Mouse (Mus musculus): ENCODE data around the gene Adcy2. TPM values are rescaled to one million over a fixed set of nuclear protein-coding genes. Genes with fewer than 3 reads are reported as not detected.

Gene Adcy2
- polyA plus RNA-seq, 1 experiment from 2014 or later: 6.7 TPM

DNA sequence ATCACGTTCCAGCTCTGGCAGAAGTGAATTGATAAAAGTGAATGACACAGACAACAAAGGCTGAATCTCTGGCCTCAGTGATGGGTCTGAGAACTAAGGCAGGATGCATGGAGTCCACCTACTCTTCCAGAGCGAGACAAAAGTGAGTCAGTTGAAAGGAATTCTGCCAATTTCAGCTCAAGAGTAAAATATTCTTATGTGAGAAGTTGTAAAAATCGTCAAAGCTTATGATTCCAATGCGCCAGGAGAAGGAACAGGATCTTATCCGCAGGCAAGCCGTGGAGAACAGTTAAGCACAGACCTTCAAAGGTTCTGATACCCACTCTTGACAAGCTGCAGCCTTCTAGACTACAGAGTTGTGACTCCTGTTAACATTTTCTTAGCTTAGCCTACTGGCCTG lies 396.3 kb downstream of the Adcy2 start:
- Histone ChIP-seq H3K9ac (replicated peaks; ENCODE audit: low read length) (no peak overlapping the region), H3K27me3 (ENCODE audit: control insufficient read depth, insufficient read depth, low read length) (no peaks in the 10 kb centered on the region), H3K4me1 (ENCODE audit: control insufficient read depth, insufficient read depth, low read length) (0 out of 2 replicates have a peak, but pooled peaks cover 9% of the 10 kb centered on the region), H3K36me3 (ENCODE audit: control insufficient read depth, insufficient read depth, low read length) (no peaks in the 10 kb centered on the region), H3K9me3 (ENCODE audit: control insufficient read depth, low read length) (no peaks in the 10 kb centered on the region), H3K4me3 (replicated peaks; ENCODE audit: low read depth, low read length) (no peak overlapping the region), H3K27ac (replicated peaks; ENCODE audit: low read depth, low read length) (no peak overlapping the region), H3K4me2 (ENCODE audit: low read length) (no peak overlapping the region)
- DNase-seq (no peak), ATAC-seq (ENCODE audit: low FRiP score, low TSS enrichment) (no peak)
- WGBS: 78% methylated on average over 6 of the region's 6 CpGs

DNA sequence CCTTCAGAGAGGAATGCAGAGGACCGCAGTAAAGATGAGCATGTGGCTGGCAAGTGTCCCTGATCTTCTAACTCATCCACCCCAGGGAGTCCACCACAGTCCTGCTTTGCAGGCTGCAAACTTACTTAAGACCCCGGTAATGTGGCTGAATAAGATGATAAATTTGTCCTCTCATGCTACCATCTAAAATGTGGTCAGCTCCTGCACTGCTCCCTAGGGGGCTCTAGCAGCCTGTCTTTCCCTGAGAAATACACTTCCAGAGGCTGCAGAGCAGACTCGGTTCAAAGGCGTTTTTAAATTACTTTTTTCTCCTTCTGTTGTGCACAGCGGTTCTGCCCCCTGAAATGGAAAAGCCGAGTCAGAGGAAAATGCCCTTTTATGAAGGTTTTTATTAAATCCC lies 398.2 kb downstream of the Adcy2 start:
- WGBS: 22% methylated on average over 6 of the region's 6 CpGs
- Histone ChIP-seq H3K4me1 (ENCODE audit: control insufficient read depth, insufficient read depth, low read length) (0 out of 2 replicates have a peak, but pooled peaks cover 3% of the 10 kb centered on the region), H3K4me2 (ENCODE audit: low read length) (no peak overlapping the region), H3K9me3 (ENCODE audit: control insufficient read depth, low read length) (no peaks in the 10 kb centered on the region), H3K27ac (replicated peaks; ENCODE audit: low read depth, low read length) (0 out of 2 replicates have a peak overlapping the region, but pooled peaks have one; percentile 52), H3K9ac (replicated peaks; ENCODE audit: low read length) (no peak overlapping the region), H3K27me3 (ENCODE audit: control insufficient read depth, insufficient read depth, low read length) (no peaks in the 10 kb centered on the region), H3K36me3 (ENCODE audit: control insufficient read depth, insufficient read depth, low read length) (no peaks in the 10 kb centered on the region), H3K4me3 (replicated peaks; ENCODE audit: low read depth, low read length) (no peak overlapping the region)
- ATAC-seq (ENCODE audit: low FRiP score, low TSS enrichment): no peak
- peak; percentile 83 for DNase-seq

DNA sequence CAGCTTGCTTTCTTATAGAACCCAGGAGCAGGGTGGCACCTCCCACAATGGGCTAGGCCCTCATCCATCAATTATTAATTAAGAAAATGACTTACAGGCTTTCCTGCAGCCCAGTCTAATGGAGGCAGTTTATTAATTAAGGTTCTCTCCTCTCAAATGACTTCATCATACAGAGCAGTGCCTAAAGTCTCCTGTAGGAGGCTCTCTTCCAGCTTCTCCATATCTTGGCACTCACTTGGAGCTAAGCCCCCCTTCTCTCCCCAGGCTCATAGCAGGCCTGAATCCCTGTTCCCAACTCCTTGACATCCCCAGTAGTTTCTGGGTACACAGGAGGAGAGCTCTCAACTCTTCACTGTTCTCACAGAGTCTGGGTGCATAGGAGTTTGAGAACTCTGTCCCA lies 400.4 kb downstream of the Adcy2 start:
- ATAC-seq (ENCODE audit: low FRiP score, low TSS enrichment) (no peak), DNase-seq (peak; percentile 7)
- Histone ChIP-seq H3K9me3 (ENCODE audit: control insufficient read depth, low read length) (no peaks in the 10 kb centered on the region), H3K4me3 (replicated peaks; ENCODE audit: low read depth, low read length) (no peak overlapping the region), H3K9ac (replicated peaks; ENCODE audit: low read length) (no peak overlapping the region), H3K4me1 (ENCODE audit: control insufficient read depth, insufficient read depth, low read length) (no peaks in the 10 kb centered on the region), H3K27me3 (ENCODE audit: control insufficient read depth, insufficient read depth, low read length) (no peaks in the 10 kb centered on the region), H3K36me3 (ENCODE audit: control insufficient read depth, insufficient read depth, low read length) (no peaks in the 10 kb centered on the region), H3K4me2 (ENCODE audit: low read length) (no peak overlapping the region), H3K27ac (replicated peaks; ENCODE audit: low read depth, low read length) (no peak overlapping the region)

DNA sequence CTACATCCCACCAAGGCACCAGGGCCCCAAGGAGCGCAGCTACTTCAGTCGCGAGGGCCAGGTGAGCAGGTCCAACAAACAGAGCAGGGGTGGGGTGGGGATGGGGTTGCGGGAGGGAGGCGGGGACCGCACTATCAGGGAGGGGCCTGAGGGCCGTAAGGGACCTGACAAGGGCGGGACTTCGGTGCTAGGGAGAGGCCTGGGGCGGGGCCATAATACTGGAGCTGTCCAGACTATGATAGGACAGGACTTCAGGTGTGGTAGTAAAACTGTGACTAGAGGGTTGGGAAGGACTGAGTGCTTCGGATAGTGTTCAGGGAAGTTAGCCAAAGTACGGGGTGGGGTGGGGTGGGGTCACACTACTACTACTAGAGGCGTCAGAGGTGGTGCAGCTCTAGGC lies 401.7 kb downstream of the Adcy2 start:
- H3K9ac ChIP-seq (replicated peaks; ENCODE audit: low read length): peak overlapping the region; percentile 39; the same call in 1 of the 2 replicates
- ATAC-seq (ENCODE audit: low FRiP score, low TSS enrichment) (0 out of 2 replicates have a peak, but pooled peaks have one; percentile 32), DNase-seq (no peak)
- peak overlapping the region; percentile 18 for H3K4me3 ChIP-seq (replicated peaks; ENCODE audit: low read depth, low read length)
- no peaks in the 10 kb centered on the region for H3K4me1 ChIP-seq (ENCODE audit: control insufficient read depth, insufficient read depth, low read length)
- 0 out of 2 replicates have a peak, but pooled peaks cover 2% of the 10 kb centered on the region for H3K36me3 ChIP-seq (ENCODE audit: control insufficient read depth, insufficient read depth, low read length)
- no peak overlapping the region for H3K27ac ChIP-seq (replicated peaks; ENCODE audit: low read depth, low read length)
- no peaks in the 10 kb centered on the region for H3K27me3 ChIP-seq (ENCODE audit: control insufficient read depth, insufficient read depth, low read length)
- H3K4me2 ChIP-seq (ENCODE audit: low read length): peak overlapping the region; percentile 49
- no peaks in the 10 kb centered on the region for H3K9me3 ChIP-seq (ENCODE audit: control insufficient read depth, low read length)
- WGBS: 19% methylated on average over 13 of the region's 13 CpGs

DNA sequence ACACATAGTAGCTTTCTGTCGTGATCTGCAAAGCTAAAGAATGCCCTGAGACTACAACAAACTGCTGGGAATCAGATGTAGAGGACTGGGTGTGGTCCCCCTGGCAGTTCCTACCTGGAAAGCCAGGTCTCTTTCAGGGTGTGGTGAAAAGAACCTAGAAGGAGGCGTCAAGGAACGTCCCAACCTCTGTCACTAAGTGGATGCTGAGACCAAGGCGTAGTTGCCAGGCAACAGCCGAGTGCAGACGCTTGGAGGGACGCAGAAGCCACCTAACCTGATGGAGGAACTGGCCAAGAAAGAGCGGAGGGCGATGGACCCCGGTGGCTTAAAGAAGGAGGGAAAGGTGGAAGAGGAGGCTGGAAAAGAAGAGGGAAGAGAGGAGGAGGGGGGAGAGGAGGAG lies 402.1 kb downstream of the Adcy2 start, which contains the start of gene 1700001L19Rik:
Gene 1700001L19Rik (plus strand): TSS at position 223 of the 400 bp plus-strand sequence.
- Histone ChIP-seq H3K4me1 (ENCODE audit: control insufficient read depth, insufficient read depth, low read length) (no peaks in the 10 kb centered on the region), H3K27ac (replicated peaks; ENCODE audit: low read depth, low read length) (no peak within 1 kb of the TSS), H3K4me3 (replicated peaks; ENCODE audit: low read depth, low read length) (peak within 1 kb of the TSS; percentile 18), H3K4me2 (ENCODE audit: low read length) (peak within 1 kb of the TSS; percentile 49), H3K27me3 (ENCODE audit: control insufficient read depth, insufficient read depth, low read length) (no peaks in the 10 kb centered on the region), H3K9ac (replicated peaks; ENCODE audit: low read length) (peak within 1 kb of the TSS; percentile 39; the same call in 1 of the 2 replicates), H3K36me3 (ENCODE audit: control insufficient read depth, insufficient read depth, low read length) (peaks cover 4% of the 10 kb centered on the region; the same call in 1 of the 2 replicates), H3K9me3 (ENCODE audit: control insufficient read depth, low read length) (no peaks in the 10 kb centered on the region)
- peak; percentile 54 for DNase-seq
- WGBS: 10% methylated on average over 10 of the region's 10 CpGs
- ATAC-seq (ENCODE audit: low FRiP score, low TSS enrichment): 0 out of 2 replicates have a peak, but pooled peaks have one; percentile 36

DNA sequence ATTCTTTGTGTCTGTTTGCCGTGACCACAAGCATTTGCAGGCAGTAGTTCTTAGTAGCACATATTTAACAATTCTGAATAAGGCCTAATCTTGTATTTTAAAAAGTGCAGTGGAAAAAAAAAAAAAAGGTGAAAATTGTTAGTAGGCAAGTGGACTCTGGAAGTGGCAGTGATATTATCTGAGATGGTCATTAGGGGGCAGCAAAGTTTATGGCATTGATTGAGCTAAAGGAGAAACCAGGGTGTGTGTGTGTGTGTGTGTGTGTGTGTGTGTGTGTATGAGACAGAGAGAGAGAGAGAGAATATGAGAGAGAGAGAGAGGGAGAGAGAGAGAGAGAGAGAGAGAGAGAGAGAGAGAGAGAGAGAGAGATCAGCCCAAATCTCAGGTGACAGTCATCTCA lies 405.5 kb downstream of the Adcy2 start:
- no peaks in the 10 kb centered on the region for H3K9me3 ChIP-seq (ENCODE audit: control insufficient read depth, low read length)

DNA sequence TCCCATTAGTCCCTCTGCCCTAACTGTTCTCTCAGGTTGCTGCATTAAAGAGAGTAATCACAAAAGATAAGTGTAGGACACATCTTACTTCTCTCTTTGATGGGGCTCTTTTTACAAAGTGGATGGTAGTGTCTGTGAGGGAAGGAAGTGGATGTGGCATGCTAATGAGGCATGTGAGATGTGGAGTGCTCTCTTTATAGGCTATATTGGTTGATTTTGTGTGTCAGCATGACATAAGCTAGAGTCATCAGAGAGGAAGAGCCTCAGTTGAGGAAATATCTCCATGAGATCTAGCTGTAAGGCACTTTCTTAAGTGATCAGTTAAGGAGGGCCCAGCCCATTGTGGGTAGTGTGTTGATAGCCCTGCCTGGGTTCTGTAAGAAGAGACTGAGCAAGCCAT lies 411.0 kb downstream of the Adcy2 start:
- Histone ChIP-seq H3K4me2 (ENCODE audit: low read length) (no peak overlapping the region), H3K9ac (replicated peaks; ENCODE audit: low read length) (no peak overlapping the region), H3K9me3 (ENCODE audit: control insufficient read depth, low read length) (no peaks in the 10 kb centered on the region), H3K27ac (replicated peaks; ENCODE audit: low read depth, low read length) (no peak overlapping the region), H3K4me1 (ENCODE audit: control insufficient read depth, insufficient read depth, low read length) (no peaks in the 10 kb centered on the region), H3K4me3 (replicated peaks; ENCODE audit: low read depth, low read length) (no peak overlapping the region), H3K27me3 (ENCODE audit: control insufficient read depth, insufficient read depth, low read length) (no peaks in the 10 kb centered on the region), H3K36me3 (ENCODE audit: control insufficient read depth, insufficient read depth, low read length) (peaks cover 90% of the 10 kb centered on the region)
- no peak for DNase-seq
- ATAC-seq (ENCODE audit: low FRiP score, low TSS enrichment): no peak

More for the DNA sequence above, 405.5 kb downstream of the Adcy2 start:
- H3K27ac ChIP-seq (replicated peaks; ENCODE audit: low read depth, low read length): no peak overlapping the region
- DNase-seq: peak; percentile 79
- 74% methylated on average over 1 of the region's 1 CpGs for WGBS
- H3K4me3 ChIP-seq (replicated peaks; ENCODE audit: low read depth, low read length): no peak overlapping the region
- no peaks in the 10 kb centered on the region for H3K4me1 ChIP-seq (ENCODE audit: control insufficient read depth, insufficient read depth, low read length)
- ATAC-seq (ENCODE audit: low FRiP score, low TSS enrichment): no peak
- peaks cover 38% of the 10 kb centered on the region for H3K36me3 ChIP-seq (ENCODE audit: control insufficient read depth, insufficient read depth, low read length)
- no peaks in the 10 kb centered on the region for H3K27me3 ChIP-seq (ENCODE audit: control insufficient read depth, insufficient read depth, low read length)
- no peak overlapping the region for H3K9ac ChIP-seq (replicated peaks; ENCODE audit: low read length)
- H3K4me2 ChIP-seq (ENCODE audit: low read length): no peak overlapping the region

DNA sequence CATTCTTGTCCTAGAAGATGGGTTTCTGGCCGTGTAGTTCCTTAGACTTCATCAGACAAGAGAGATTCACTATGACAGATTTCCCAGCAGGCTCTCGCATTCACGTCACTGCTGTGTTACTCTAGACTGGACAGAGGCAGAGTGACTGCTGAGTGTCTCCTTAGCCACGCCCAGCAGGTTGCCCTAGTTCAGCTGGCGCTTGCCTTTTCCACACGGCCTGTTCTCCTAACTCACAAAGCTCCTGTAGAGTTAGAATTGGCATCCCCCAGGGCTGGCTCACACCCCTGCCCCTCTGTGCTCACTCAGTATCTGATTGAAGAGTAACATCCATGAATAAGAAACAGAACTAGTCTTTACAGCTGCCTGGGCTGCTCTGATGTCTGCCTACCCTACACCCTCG lies 413.9 kb downstream of the Adcy2 start:
- Histone ChIP-seq H3K4me3 (replicated peaks; ENCODE audit: low read depth, low read length) (no peak overlapping the region), H3K9ac (replicated peaks; ENCODE audit: low read length) (no peak overlapping the region), H3K27me3 (ENCODE audit: control insufficient read depth, insufficient read depth, low read length) (no peaks in the 10 kb centered on the region), H3K4me1 (ENCODE audit: control insufficient read depth, insufficient read depth, low read length) (peaks cover 7% of the 10 kb centered on the region), H3K27ac (replicated peaks; ENCODE audit: low read depth, low read length) (no peak overlapping the region), H3K36me3 (ENCODE audit: control insufficient read depth, insufficient read depth, low read length) (peaks cover 68% of the 10 kb centered on the region), H3K4me2 (ENCODE audit: low read length) (no peak overlapping the region), H3K9me3 (ENCODE audit: control insufficient read depth, low read length) (no peaks in the 10 kb centered on the region)
- ATAC-seq (ENCODE audit: low FRiP score, low TSS enrichment) (no peak), DNase-seq (no peak)
- WGBS: 86% methylated on average over 7 of the region's 7 CpGs

DNA sequence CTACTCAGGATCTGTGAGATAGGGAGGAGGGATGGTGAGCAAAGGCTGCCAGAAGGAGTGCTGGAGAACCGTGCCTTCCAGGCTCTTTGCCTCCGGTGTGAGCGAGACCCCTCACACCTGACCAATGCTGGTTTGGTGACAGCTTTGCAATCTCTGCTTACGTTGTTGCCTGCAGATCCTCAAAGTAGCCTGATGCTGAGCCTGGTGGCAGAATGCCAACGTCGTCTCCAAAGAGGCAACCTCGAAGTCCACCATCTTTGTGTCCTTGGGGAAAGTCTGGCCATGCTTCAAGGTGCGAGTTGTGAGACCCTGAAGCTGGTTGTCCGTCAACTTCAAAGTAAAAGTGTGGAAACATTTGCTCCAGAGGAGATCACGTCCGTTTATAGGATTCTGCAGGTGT lies 415.4 kb downstream of the Adcy2 start:
- Histone ChIP-seq H3K27ac (replicated peaks; ENCODE audit: low read depth, low read length) (no peak overlapping the region), H3K36me3 (ENCODE audit: control insufficient read depth, insufficient read depth, low read length) (peaks cover 56% of the 10 kb centered on the region), H3K4me1 (ENCODE audit: control insufficient read depth, insufficient read depth, low read length) (peaks cover 7% of the 10 kb centered on the region), H3K27me3 (ENCODE audit: control insufficient read depth, insufficient read depth, low read length) (no peaks in the 10 kb centered on the region), H3K4me2 (ENCODE audit: low read length) (no peak overlapping the region), H3K9ac (replicated peaks; ENCODE audit: low read length) (no peak overlapping the region), H3K4me3 (replicated peaks; ENCODE audit: low read depth, low read length) (no peak overlapping the region), H3K9me3 (ENCODE audit: control insufficient read depth, low read length) (no peaks in the 10 kb centered on the region)
- 93% methylated on average over 11 of the region's 11 CpGs for WGBS
- ATAC-seq (ENCODE audit: low FRiP score, low TSS enrichment) (no peak), DNase-seq (no peak)

All from midbrain, embryonic 14.5 days (tissue).